Mouse (Mus musculus) thymus, adult 2 months (tissue): ENCODE data around the gene Nphp4.

Experiments used
- CTCF ChIP-seq: fragments of 200-500 bp; IDR thresholded peaks from 2 replicates; pipeline ENCODE4 v1.5.1; 2012; ENCODE audit warnings: mild to moderate bottlenecking, control low read depth, low read length, moderate library complexity, borderline replicate concordance; ENCODE audit not compliant: control insufficient read depth, poor library complexity, insufficient read depth; ENCODE audit errors: extremely low read depth
- POLR2A ChIP-seq: fragments of 200-500 bp; IDR thresholded peaks from 2 replicates; pipeline ENCODE4 v1.6.1; 2012; ENCODE audit warnings: mild to moderate bottlenecking, low read length, control low read depth, moderate library complexity; ENCODE audit not compliant: control insufficient read depth, poor library complexity, insufficient read depth; ENCODE audit errors: extremely low read depth

DNA sequence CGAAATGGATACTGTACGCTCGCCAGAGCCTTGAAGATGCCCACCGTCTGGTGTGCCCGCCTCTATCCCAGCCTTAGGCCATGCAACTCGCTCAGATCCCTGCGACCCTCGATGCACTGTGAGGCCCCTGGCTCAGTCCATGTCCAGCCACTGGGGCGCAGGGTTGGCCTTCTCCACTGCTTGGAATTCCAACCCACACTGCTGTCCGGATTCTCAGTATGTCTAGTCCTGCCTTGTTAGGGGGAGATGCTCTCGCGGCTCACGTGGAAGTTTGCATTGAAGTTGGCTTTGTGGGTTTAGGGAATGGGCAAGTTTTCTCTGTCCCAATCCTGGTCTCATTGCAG, 1.7 kb downstream of the Nphp4 start:
- TF ChIP-seq CTCF (no peak), POLR2A (no peak)
